Comparison of ENCODE assay signal across 27 mouse cellular contexts in genomic region chr4:99108817-99109216, GRCm38 (mm10).
"Had no signal": no experiment of that assay in that cellular context is flagged by ENCODE, and none has a peak within 500 bp of the region (broad histone marks: within the 10 kb centered on the region; RNA-seq: fewer than 3 reads in every experiment).

No protein-coding gene starts in this region.

- H3K9me3 ChIP-seq: heart, embryonic 10.5 days; heart, embryonic 12.5 days; hindbrain, embryonic 10.5 days; hindbrain, embryonic 12.5 days; hindbrain, embryonic 15.5 days; intestine, embryonic 15.5 days; limb, embryonic 10.5 days; limb, embryonic 12.5 days; liver, embryonic 13.5 days; liver, embryonic 15.5 days had no signal

- DNase-seq: gastrocnemius, adult 2 months; gastrocnemius, postnatal 10 days; gastrocnemius, postnatal 25 days; heart, adult 18-20 months; heart, postnatal 10 days; heart, postnatal 4 days; kidney, adult 18-20 months; kidney, adult 8-10 months; kidney, postnatal 14 days; kidney, postnatal 36 days; liver; liver, embryonic 13.5 days had no signal

- H3K27me3 ChIP-seq: heart, embryonic 12.5 days; hindbrain, embryonic 12.5 days; hindbrain, embryonic 15.5 days; intestine, embryonic 15.5 days; limb, embryonic 12.5 days; liver, embryonic 13.5 days; liver, embryonic 15.5 days had no signal

- H3K4me2 ChIP-seq: heart, embryonic 12.5 days; hindbrain, embryonic 12.5 days; hindbrain, embryonic 15.5 days; intestine, embryonic 15.5 days; limb, embryonic 12.5 days; liver, embryonic 11.5 days; liver, embryonic 13.5 days; liver, embryonic 15.5 days had no signal

- H3K4me3 ChIP-seq: gastrocnemius, adult 2 months; heart, embryonic 10.5 days; heart, embryonic 12.5 days; hindbrain, embryonic 10.5 days; hindbrain, embryonic 12.5 days; hindbrain, embryonic 15.5 days; intestine, embryonic 15.5 days; layer of hippocampus, adult 2 months; left cerebral cortex, adult 2 months; limb, embryonic 10.5 days; limb, embryonic 12.5 days; liver, embryonic 13.5 days; liver, embryonic 15.5 days had no signal

- H3K36me3 ChIP-seq: heart, embryonic 10.5 days; heart, embryonic 12.5 days; hindbrain, embryonic 12.5 days; hindbrain, embryonic 15.5 days; intestine, embryonic 15.5 days; liver, embryonic 13.5 days; liver, embryonic 15.5 days had no signal

- ATAC-seq: inflammation-experienced regulatory T-cells, adult 6 months; intestine, embryonic 15.5 days; intestine, postnatal 0 days had no signal

- H3K27ac ChIP-seq: gastrocnemius, adult 2 months; heart, embryonic 10.5 days; hindbrain, embryonic 10.5 days; hindbrain, embryonic 12.5 days; hindbrain, embryonic 15.5 days; intestine, embryonic 15.5 days; kidney, postnatal 0 days; layer of hippocampus, adult 2 months; left cerebral cortex, adult 2 months; limb, embryonic 10.5 days; limb, embryonic 12.5 days; liver, embryonic 13.5 days; liver, embryonic 15.5 days had no signal

- H3K9ac ChIP-seq: heart, embryonic 12.5 days; hindbrain, embryonic 12.5 days; hindbrain, embryonic 15.5 days; intestine, embryonic 15.5 days; limb, embryonic 12.5 days; liver, embryonic 13.5 days; liver, embryonic 15.5 days had no signal
